Mouse (Mus musculus): ENCODE measurements around the gene Spin1. TPM values are rescaled to one million over a fixed set of nuclear protein-coding genes. Genes with fewer than 3 reads are reported as not detected.
"Not testable (repeated sequence)": the region's sequence is repeated elsewhere in the genome, so short reads cannot be mapped to it uniquely, and the experiment has no call there.

Gene Spin1
- polyA plus RNA-seq, 1 experiment from 2014 or later, result 46.9 TPM

DNA sequence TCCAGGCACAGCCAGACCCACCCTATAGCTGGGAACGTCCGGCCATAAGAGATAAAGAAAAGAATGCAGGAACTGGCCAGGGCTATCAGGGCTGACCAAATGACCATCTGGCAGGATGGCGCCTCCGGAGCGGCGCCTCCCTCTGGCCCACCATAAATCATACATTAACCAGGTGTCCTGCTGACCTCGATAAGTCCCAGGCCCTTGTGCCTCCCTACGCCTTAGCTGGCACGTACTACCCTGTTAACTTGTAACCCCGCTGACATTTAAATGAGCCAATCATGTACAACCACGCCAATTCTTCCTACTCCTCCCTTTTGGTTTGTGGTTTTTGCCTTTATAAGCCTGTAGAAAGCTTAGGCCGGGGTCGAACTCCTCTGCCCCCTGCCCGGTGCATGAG lies 24.5 kb upstream of the Spin1 start:
- H3K4me3 ChIP-seq; ATAC-seq (ENCODE audit: extremely low read depth, insufficient number of reproducible peaks, low FRiP score, low TSS enrichment); H3K4me2 ChIP-seq; H3K9ac ChIP-seq; H3K27ac ChIP-seq (replicated peaks); H3K27me3 ChIP-seq (replicated peaks); H3K9me3 ChIP-seq; H3K36me3 ChIP-seq: not testable (repeated sequence)
- 80% methylated on average over 14 of the region's 14 CpGs for WGBS
- H3K4me1 ChIP-seq, result peaks cover 12% of the 10 kb centered on the region

GRCm38 (mm10) chr13:51078586-51078985 lies 22.1 kb upstream of the Spin1 start:
- H3K9ac ChIP-seq; H3K4me3 ChIP-seq; ATAC-seq (ENCODE audit: extremely low read depth, insufficient number of reproducible peaks, low FRiP score, low TSS enrichment); H3K4me2 ChIP-seq; H3K27me3 ChIP-seq (replicated peaks); H3K27ac ChIP-seq (replicated peaks); H3K36me3 ChIP-seq; H3K9me3 ChIP-seq: not testable (repeated sequence)
- peaks cover 10% of the 10 kb centered on the region for H3K4me1 ChIP-seq
- 78% methylated on average over 1 of the region's 1 CpGs for WGBS

- Histone ChIP-seq H3K4me3 (no peak overlapping the region), H3K27ac (replicated peaks) (no peak overlapping the region), H3K27me3 (replicated peaks) (no peaks in the 10 kb centered on the region), H3K4me2 (no peak overlapping the region), H3K4me1 (no peaks in the 10 kb centered on the region), H3K36me3 (no peaks in the 10 kb centered on the region), H3K9me3 (no peaks in the 10 kb centered on the region), H3K9ac (no peak overlapping the region)
- 77% methylated on average over 2 of the region's 2 CpGs for WGBS
- no peak for ATAC-seq (ENCODE audit: extremely low read depth, insufficient number of reproducible peaks, low FRiP score, low TSS enrichment)
These were observed 19.9 kb upstream of the Spin1 start for GRCm38 (mm10) chr13:51080801-51081200.

- Histone ChIP-seq H3K4me3 (no peak overlapping the region), H3K4me1 (no peaks in the 10 kb centered on the region), H3K27me3 (replicated peaks) (no peaks in the 10 kb centered on the region), H3K9me3 (no peaks in the 10 kb centered on the region), H3K4me2 (no peak overlapping the region), H3K27ac (replicated peaks) (no peak overlapping the region), H3K9ac (no peak overlapping the region), H3K36me3 (no peaks in the 10 kb centered on the region)
- no peak for ATAC-seq (ENCODE audit: extremely low read depth, insufficient number of reproducible peaks, low FRiP score, low TSS enrichment)
These were observed 16.4 kb upstream of the Spin1 start for GRCm38 (mm10) chr13:51084241-51084640.

DNA sequence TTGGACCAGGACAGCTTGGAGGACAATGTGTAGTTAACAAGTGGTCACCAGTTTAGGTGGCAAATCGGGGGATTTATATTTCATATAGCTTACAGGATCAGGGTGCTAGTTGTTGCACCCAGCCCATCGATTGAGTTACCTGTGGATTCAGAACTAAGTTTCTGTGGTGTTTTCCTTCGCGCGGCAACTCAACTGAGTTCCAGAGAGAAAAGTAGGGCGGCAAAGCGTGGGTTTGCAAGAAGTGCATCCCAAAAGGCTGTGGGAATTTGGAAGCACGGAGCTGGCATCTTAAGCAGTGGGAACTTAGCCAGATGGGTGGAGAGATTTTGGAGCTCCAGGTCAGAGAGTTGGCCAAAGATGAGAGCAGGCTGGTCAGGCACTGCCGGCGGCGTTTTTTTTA lies 14.7 kb upstream of the Spin1 start:
- Histone ChIP-seq H3K9ac (no peak overlapping the region), H3K9me3 (no peaks in the 10 kb centered on the region), H3K4me2 (no peak overlapping the region), H3K4me3 (no peak overlapping the region), H3K4me1 (no peaks in the 10 kb centered on the region), H3K27me3 (replicated peaks) (no peaks in the 10 kb centered on the region), H3K27ac (replicated peaks) (no peak overlapping the region), H3K36me3 (no peaks in the 10 kb centered on the region)
- WGBS, result 84% methylated on average over 11 of the region's 11 CpGs
- ATAC-seq (ENCODE audit: extremely low read depth, insufficient number of reproducible peaks, low FRiP score, low TSS enrichment), result no peak

DNA sequence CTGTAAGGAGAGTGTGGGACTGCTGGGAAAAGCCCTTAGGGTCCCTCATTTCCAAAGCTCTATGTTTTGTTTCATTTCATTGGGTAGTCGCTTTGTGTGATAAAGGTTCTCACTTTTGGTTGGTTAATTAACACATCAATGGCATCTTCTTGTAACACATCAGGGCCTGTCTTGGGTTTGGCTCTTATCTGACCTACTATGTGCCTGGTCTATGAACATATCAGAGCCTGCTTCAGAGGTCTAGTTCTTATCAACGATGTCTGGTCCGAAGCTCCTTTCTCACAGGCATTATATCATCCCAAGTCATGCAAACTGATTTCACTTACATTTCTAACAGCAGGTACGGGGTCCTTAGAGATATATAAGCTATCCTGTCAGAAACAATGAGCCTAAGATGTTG lies 13.4 kb upstream of the Spin1 start:
- Histone ChIP-seq H3K9ac (no peak overlapping the region), H3K27me3 (replicated peaks) (no peaks in the 10 kb centered on the region), H3K9me3 (no peaks in the 10 kb centered on the region), H3K27ac (replicated peaks) (no peak overlapping the region), H3K4me2 (no peak overlapping the region), H3K4me3 (no peak overlapping the region), H3K4me1 (no peaks in the 10 kb centered on the region), H3K36me3 (no peaks in the 10 kb centered on the region)
- ATAC-seq (ENCODE audit: extremely low read depth, insufficient number of reproducible peaks, low FRiP score, low TSS enrichment), result no peak
- 77% methylated on average over 4 of the region's 4 CpGs for WGBS

DNA sequence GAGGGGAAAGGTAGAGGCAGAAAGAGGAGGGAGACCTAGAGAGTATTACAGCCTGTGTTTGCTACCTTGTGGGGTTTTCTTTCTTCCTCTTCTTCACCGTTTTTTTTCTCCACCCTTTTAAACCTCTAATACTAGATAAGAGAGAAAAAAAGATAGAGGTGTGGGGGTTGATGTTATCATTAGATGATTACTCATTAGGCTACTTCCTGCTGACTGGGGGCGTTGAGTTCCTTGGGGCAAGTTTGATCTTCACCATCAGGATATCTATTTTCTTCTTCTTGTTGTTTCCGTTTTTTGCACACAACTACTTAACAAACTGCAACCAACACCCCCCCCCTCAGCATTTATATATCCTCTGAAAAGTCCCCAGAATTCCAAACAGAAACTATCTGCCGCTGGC lies 12.5 kb upstream of the Spin1 start:
- H3K27ac ChIP-seq (replicated peaks), result no peak overlapping the region
- no peaks in the 10 kb centered on the region for H3K4me1 ChIP-seq
- WGBS, result 63% methylated on average over 4 of the region's 4 CpGs
- no peaks in the 10 kb centered on the region for H3K27me3 ChIP-seq (replicated peaks)
- no peak for ATAC-seq (ENCODE audit: extremely low read depth, insufficient number of reproducible peaks, low FRiP score, low TSS enrichment)
- H3K9me3 ChIP-seq, result no peaks in the 10 kb centered on the region
- H3K9ac ChIP-seq, result no peak overlapping the region
- no peak overlapping the region for H3K4me3 ChIP-seq
- H3K36me3 ChIP-seq, result no peaks in the 10 kb centered on the region
- H3K4me2 ChIP-seq, result no peak overlapping the region

DNA sequence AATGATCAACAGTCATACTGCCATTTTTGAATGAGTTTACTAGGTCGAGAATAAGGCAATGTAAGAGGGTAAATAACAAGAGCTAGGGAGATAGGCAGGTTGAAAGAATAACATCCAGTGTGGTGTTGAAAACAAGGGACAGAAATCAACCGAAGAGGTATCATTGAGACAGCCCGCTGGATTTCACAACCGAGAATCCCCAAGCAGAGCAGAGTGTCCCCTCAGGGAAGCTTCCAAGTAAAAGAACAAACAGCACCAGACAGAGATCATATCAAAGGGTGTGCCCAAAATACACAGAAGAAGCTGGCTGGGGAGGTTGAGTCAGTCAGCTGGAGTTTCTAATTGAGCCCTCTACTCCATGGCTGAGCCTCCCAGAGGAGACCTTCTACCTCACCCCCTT lies 11.6 kb upstream of the Spin1 start:
- no peaks in the 10 kb centered on the region for H3K27me3 ChIP-seq (replicated peaks)
- H3K4me2 ChIP-seq, result no peak overlapping the region
- 81% methylated on average over 4 of the region's 4 CpGs for WGBS
- H3K9me3 ChIP-seq, result no peaks in the 10 kb centered on the region
- no peak overlapping the region for H3K27ac ChIP-seq (replicated peaks)
- H3K9ac ChIP-seq, result no peak overlapping the region
- H3K4me3 ChIP-seq, result no peak overlapping the region
- ATAC-seq (ENCODE audit: extremely low read depth, insufficient number of reproducible peaks, low FRiP score, low TSS enrichment), result no peak
- H3K4me1 ChIP-seq, result no peaks in the 10 kb centered on the region
- no peaks in the 10 kb centered on the region for H3K36me3 ChIP-seq

GRCm38 (mm10) chr13:51090105-51090661 lies 10.5 kb upstream of the Spin1 start:
- H3K9ac ChIP-seq, result no peak overlapping the region
- no peak overlapping the region for H3K27ac ChIP-seq (replicated peaks)
- no peak for ATAC-seq (ENCODE audit: extremely low read depth, insufficient number of reproducible peaks, low FRiP score, low TSS enrichment)
- no peaks in the 10 kb centered on the region for H3K27me3 ChIP-seq (replicated peaks)
- no peak overlapping the region for H3K4me2 ChIP-seq
- H3K4me1 ChIP-seq, result no peaks in the 10 kb centered on the region
- WGBS, result 47% methylated on average over 5 of the region's 5 CpGs
- no peak overlapping the region for H3K4me3 ChIP-seq
- no peaks in the 10 kb centered on the region for H3K9me3 ChIP-seq
- no peaks in the 10 kb centered on the region for H3K36me3 ChIP-seq

GRCm38 (mm10) chr13:51093430-51093829 lies 7.2 kb upstream of the Spin1 start:
- no peak overlapping the region for H3K4me2 ChIP-seq
- no peaks in the 10 kb centered on the region for H3K4me1 ChIP-seq
- no peaks in the 10 kb centered on the region for H3K27me3 ChIP-seq (replicated peaks)
- H3K9me3 ChIP-seq, result 0 out of 2 replicates have a peak, but pooled peaks cover 2% of the 10 kb centered on the region
- no peaks in the 10 kb centered on the region for H3K36me3 ChIP-seq
- no peak overlapping the region for H3K9ac ChIP-seq
- ATAC-seq (ENCODE audit: extremely low read depth, insufficient number of reproducible peaks, low FRiP score, low TSS enrichment), result no peak
- WGBS, result 72% methylated on average over 5 of the region's 5 CpGs
- H3K4me3 ChIP-seq, result no peak overlapping the region
- H3K27ac ChIP-seq (replicated peaks), result no peak overlapping the region

DNA sequence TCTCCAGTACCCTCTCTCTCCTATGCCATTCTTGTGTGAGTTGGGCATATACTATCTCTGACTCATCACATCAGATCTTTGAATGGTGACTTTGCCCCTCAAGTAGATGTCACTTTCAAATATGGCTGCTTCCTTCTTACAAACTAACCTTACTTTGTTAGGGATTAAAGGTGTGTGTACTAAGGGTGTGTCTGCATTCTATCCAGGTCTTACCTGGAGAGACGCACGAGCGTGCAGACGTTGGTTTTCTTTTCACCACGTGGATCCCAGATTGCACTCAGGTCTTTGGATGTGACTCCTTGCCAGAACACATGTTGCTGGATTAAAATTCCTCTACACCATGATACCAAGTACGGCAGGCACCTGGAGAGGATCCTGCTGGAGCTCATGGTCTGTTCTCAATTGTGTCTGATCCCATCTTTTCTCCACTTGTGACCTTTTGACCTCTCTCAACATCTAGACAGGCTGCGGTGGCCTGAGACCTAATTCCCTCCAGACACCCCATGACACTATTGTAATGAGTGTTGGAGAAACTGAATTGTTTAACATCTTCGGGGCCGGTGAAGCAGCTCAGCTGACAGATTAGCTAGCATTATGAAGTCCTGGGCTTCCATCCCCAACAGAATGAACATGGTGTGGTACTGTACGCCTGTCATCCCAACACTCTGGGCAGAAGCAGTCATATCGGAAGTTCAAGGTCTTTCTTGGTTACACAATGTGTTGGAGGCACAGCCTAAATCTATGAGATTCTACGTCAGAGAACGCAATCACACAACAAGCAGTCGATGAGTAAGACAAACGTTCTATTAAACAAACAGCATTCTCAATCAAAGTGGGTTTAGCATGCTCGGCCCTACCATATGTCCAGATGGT lies 6.1 kb upstream of the Spin1 start:
- no peak for ATAC-seq (ENCODE audit: extremely low read depth, insufficient number of reproducible peaks, low FRiP score, low TSS enrichment)
- Histone ChIP-seq H3K27ac (replicated peaks) (no peak overlapping the region), H3K4me3 (no peak overlapping the region), H3K9ac (no peak overlapping the region), H3K9me3 (0 out of 2 replicates have a peak, but pooled peaks cover 2% of the 10 kb centered on the region), H3K36me3 (no peaks in the 10 kb centered on the region), H3K4me2 (no peak overlapping the region), H3K27me3 (replicated peaks) (no peaks in the 10 kb centered on the region), H3K4me1 (peaks cover 7% of the 10 kb centered on the region)
- WGBS, result 82% methylated on average over 16 of the region's 16 CpGs

GRCm38 (mm10) chr13:51095196-51095715 lies 5.4 kb upstream of the Spin1 start:
- no peaks in the 10 kb centered on the region for H3K36me3 ChIP-seq
- no peak overlapping the region for H3K9ac ChIP-seq
- no peak for ATAC-seq (ENCODE audit: extremely low read depth, insufficient number of reproducible peaks, low FRiP score, low TSS enrichment)
- no peaks in the 10 kb centered on the region for H3K27me3 ChIP-seq (replicated peaks)
- no peak overlapping the region for H3K27ac ChIP-seq (replicated peaks)
- 0 out of 2 replicates have a peak, but pooled peaks cover 2% of the 10 kb centered on the region for H3K9me3 ChIP-seq
- no peak overlapping the region for H3K4me2 ChIP-seq
- H3K4me3 ChIP-seq, result no peak overlapping the region
- WGBS, result 81% methylated on average over 7 of the region's 7 CpGs
- peaks cover 11% of the 10 kb centered on the region for H3K4me1 ChIP-seq

Measured in heart, embryonic 13.5 days (tissue).